Mouse (Mus musculus): Measurements from ENCODE around the gene Gfer. TPM values are rescaled to one million over a fixed set of nuclear protein-coding genes. Genes with fewer than 3 reads are reported as not detected.

The Gfer gene
- 10 to 100 TPM; 34.5 to 42.0 TPM for total RNA-seq (2021)
- long read RNA-seq, experiment 1, transcript Gfer-204 (4 exons, 1,177 nt): minor isoform, 15 of 64 reads
- long read RNA-seq, experiment 1, transcript Gfer-201 (3 exons, 1,776 nt): major isoform, 38 of 64 reads
- long read RNA-seq, experiment 1, partial matches to known transcripts: 2 of 64 reads
- long read RNA-seq, experiment 1, other reads (novel, unspliced or antisense): 8 of 64 reads
- long read RNA-seq, experiment 2, transcript Gfer-204 (4 exons, 1,177 nt): minor isoform, 7 of 23 reads
- long read RNA-seq, experiment 2, transcript Gfer-201 (3 exons, 1,776 nt): major isoform, 10 of 23 reads
- long read RNA-seq, experiment 2, partial matches to known transcripts: 0 of 23 reads
- long read RNA-seq, experiment 2, other reads (novel, unspliced or antisense): 4 of 23 reads

DNA sequence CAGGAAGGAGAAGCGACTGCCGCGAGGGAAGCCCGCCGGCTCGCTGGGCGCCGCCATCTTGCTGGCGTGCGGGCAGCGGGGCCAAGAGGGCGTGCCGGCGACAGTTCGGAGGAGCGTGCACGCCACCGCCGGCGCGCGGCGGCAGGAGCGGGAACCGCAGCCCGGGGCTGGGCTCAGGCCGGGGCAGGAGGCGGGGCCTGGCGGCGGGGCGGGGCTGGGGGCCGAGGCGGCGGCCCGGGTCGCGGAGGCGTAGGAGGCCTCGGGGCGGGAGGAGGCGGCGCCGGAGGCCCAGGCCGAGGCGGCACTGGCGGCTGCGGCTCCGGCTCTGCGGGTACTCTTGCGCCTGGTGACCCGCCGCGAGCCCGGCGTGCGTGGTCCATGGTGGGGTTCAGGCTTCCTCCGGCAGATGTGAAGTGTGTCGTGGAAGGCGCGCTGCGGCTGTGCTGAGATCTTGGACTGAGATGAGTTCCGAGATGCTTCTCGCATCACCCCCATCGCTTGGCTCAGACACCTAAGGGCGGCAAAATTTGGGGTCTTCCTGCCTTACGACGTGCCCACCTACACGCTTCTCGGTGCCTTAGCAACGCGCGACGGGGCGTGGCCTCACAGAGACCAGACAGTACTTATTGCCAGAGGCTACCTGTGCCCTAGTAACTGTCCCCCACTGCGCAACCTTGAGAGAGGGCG is at the start of gene Gfer, which contains the start of gene Noxo1:
Gene Gfer (minus strand): TSS at position 146 of the 687 bp plus-strand sequence.
Gene Noxo1 (plus strand): TSS at position 224 of the 687 bp plus-strand sequence.
- DNase-seq: peak; percentile 95 to 97

DNA sequence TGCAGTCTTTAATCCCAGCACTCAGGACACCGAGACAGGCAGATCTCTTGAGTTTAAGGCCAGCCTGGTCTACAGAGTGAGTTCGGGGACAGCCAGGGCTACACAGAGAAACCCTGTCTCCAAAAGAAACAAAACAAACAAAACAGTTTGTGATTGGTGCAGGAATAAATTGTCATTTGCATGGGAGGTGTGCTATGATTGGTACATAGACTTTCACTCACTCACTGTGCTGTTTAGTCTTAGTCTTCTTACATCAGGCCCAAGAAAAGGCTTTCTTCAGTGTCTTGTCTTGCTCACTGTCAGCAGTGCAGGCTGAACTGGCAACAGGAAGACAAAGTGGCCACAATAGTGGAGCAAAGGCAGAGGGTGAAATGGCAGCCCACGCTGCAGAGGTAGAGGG is 48.4 kb upstream of the Gfer start:
- DNase-seq: no peak

DNA sequence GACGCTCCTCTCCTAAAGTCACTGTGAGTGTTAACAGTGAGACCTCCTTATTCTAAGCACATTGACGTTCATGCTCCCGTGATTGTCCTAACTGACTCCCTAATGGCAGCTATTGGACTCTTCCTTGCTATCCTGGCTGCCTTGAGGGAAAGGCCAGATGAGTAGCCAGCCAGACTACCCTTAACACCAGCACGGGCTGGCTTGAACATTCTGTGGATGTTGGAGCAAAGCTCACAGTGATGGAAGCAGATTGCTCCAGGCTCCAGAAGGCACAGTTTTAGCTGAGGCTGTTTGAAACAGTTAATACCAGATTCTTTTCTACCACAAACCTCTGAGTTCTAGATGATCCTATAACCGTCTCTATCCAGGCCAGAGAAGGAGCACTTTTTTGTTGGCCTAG is 47.9 kb upstream of the Gfer start:
- no peak for DNase-seq

DNA sequence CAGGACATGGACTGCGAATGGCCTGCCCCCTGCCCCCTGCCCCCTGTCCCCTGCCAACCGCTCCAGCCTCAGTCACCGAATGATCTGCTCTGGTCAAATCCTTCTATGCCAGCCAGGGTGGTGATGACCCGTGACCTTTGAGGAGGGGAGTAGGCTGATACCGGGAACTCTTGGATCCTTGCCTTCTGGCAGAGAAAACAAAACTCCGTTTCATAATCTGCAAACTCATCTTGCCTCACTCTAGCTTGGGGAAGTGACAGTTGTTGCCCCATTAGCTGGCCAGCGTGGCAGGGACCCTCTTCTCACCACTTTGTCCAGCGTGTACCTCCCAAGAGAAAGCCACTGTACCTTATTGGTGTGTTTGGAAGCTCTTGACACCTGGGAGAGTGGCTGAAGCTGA is 46.4 kb upstream of the Gfer start:
- peak in 1 of 2 experiments; percentile 21 for DNase-seq

DNA sequence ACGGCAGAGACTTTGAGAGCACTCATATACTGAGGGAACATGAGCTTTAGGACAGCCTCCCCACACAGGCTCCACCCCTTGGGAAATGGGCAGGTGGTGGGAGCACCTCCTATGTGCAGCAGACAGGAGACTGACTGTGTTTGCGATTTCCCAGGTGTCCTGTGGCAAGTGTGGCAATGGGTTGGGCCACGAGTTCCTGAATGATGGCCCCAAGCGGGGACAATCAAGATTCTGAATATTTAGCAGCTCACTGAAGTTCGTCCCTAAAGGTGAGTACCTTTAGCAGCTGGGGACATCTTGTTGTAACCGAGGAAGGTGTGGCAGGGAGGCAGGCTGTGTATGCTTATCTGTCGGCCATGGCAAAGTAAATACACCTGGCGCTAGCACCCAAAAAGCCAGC is 44.0 kb upstream of the Gfer start:
- no peak for DNase-seq

DNA sequence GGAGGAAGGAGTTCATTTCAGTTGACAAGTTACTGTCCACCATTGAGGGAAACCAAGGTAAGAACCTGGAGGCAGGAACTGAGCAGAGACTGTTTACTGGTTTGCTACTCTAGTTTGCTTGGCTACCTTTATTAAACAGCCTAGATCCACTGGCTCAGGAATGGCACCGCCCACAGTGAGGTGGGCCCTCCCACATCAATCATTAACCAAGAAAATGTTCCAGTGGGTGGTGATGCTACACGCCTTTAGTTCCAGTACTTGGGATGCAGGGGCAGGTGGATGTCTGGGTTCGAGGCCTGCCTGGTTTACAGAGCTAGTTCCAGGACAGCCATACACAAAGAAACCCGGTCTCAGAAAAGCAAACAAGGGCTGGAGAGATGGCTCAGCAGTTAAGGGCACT is 42.3 kb upstream of the Gfer start:
- DNase-seq: no peak

DNA sequence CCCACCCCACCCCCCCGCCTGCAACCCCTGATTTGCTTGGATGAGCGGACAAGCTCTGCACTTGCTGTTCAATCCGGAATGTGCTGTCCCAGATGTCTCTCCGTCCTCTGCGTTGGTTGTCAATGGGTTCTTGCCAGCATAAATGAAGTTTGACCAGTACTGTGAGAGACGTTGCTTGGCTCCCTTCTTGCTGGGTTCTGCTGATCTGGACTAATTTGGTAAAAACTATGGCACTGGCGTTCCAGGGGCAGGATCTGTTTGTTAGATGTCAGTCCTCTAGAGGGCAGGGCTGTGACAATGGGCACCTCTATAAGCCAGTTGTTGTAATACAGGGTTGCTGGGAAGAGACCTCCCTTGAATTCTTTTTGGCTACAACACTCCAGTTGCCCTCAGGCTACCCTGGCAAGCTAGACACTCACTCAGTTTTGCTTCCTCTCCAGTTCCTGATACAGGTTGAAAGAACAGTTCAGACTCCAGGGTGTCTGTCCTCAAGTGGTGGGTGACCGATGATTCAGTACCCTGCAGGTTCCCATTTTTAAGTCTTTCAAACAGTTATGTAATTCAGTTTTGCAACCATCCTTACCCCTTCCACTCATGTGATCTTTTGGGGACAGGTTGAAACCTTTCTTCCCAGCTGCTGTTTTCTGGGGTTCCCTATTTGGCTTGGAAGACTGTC is 41.3 kb upstream of the Gfer start:
- no peak for DNase-seq

DNA sequence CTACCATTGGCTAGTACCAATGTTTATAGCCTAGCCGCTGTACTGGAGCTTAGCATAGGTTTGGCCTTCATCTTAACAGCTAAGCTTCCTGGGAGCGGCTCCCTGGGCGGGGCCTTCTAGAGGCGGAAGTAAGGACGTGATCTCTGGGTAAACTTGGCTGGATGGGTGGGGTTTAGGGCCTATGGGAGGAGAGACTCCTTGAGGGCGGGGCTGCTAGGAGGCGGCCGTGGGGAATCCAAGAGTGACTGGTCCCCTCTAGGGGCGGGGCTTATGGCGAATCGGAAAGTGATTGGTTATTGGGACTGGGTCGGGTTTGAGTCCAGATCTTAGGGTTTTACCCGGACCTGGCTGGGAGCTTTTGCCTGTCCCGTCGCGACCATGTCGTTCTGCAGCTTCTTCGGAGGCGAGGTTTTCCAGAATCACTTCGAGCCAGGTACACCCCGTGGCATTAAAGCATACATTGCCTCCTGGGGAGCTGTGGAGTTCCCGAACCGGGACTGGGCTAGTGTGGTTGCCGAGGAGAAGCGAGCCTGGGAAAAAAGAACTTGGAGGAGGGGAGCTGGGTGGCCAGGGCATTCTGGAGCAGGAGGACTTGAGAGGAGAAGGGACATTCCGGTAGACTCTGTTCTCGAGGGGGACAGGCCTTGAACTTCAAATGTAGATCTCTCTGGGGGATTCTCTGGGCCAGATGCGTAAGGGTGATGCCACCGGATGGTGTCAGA is 40.5 kb upstream of the Gfer start, which contains the start of gene Msrb1:
Gene Msrb1 (plus strand): TSS at position 313 of the 722 bp plus-strand sequence.
- peak; percentile 97 to 98 for DNase-seq

DNA sequence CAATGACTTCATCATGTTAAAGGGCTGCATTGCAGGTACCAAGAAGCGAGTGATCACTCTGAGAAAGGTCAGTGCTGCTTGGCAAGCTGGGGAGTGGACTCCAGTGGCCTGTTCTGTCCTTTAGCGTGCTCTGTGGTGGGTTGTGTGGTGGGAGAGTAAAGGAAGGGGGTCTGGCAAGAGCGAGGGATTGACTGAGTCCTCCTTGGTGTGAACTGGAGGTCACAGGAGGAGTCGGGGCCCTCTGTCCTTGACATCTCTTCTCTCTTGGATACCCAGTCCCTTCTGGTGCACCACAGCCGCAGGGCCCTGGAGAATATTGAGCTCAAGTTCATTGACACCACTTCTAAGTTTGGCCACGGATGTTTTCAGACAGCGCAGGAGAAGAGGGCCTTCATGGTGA is 39.5 kb upstream of the Gfer start:
- no peak for DNase-seq

DNA sequence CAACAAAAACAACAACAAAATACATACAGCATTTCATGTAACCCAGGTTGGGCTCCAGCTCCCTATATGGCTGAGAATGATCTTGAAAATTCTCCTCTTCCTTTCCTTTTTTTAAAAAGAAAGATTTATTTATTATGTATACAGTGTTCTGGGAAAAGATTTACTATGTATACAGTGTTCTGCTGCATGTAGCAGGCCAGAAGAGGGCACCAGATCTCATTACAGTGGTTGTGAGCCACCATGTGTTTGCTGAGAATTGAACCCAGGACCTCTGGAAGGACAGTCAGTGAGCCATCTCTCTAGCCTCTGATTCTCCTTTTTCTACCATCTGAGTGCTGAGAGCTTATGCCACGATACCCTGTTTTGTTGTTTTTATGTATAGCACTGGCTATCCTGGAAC is 38.6 kb upstream of the Gfer start:
- DNase-seq: no peak

DNA sequence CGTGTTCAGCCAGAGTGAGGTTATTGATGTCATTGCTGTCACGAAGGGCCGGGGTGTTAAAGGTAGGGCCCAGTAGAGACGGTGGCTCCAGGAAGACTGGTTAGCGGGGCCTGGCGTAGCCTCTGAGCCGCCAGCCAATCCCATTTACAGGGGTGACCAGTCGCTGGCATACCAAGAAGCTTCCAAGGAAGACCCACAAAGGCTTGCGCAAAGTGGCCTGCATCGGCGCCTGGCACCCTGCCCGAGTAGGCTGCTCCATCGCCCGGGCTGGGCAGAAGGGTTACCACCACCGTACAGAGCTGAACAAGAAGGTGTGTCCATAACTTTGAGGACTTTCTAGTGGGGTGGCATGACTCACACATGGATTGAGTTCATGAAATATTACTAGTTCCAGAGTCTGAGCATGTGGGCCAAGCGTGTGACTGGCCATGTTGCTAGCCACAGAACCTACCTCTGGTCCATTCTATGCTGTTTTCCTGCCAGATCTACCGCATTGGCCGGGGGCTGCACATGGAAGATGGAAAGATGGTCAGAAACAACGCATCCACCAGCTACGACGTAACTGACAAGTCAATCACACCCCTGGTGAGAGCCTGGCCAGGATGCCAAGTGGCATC is 37.6 kb upstream of the Gfer start:
- no peak for DNase-seq

DNA sequence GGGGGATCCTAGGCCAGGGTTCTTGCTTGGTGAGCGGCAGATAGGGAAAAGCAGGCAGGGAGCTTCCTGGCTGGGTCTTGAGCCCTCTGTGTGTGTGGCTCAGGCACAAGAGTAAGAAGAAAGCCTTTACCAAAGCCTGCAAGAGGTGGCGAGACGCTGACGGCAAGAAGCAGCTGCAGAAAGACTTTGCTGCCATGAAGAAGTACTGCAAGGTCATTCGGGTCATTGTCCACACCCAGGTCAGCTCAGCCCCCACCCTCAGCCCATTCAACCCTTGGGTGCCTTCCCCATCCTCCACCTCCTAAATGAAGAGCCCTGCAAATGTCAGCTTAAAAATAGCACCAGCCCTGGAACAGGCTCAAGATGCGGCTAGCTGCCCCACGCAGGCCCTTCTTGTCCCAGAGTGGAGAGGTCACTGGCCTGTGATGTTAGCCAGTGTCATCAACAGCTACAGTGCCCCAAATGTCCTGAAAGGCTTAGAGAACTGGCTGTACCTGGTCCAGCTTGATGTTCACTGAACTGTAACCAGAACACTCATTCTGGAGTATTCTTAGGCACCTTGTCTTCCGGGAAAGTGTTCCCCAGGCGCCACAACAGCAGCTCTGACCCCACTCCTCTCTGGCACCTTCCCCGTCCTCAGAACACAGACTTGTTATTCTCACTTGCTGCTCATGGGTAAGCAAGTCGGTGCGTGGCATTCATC is 36.4 kb upstream of the Gfer start:
- DNase-seq: no peak

DNA sequence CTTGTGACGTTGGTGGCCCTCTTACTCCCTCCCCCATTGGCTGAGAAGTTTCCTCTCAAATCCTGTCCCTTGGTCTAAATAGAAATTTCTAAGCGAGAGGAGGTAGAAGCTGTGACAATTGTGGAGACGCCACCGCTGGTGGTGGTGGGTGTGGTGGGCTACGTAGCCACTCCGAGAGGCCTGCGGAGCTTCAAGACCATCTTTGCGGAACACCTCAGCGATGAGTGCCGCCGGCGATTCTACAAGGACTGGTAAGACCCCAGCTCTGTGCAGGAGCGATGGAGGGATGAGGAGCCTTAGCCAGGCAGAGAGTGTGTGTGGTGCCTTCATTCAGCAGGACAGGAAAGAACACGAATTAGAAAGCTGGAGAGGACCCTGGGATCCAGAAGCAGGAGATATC is 34.8 kb upstream of the Gfer start:
- DNase-seq: no peak

DNA sequence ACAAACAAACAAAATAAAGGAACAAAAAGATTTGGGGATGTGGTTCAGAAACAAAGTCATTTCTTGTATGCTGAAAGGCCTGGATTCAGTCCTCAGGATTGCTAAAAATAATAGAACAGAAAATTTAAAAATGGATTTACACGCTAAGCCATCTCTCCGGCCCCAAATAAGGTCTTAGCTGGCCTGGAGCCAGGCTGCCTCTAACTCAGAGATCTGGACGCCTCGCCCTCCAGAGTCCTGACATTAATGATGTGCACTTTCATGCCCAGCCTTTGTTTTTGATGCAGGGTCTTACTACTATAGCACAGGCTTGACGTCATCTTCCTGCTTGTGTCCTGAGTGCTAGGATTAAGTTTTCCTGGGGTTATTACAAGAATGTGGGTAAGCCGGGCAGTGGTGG is 33.1 kb upstream of the Gfer start:
- DNase-seq: no peak

DNA sequence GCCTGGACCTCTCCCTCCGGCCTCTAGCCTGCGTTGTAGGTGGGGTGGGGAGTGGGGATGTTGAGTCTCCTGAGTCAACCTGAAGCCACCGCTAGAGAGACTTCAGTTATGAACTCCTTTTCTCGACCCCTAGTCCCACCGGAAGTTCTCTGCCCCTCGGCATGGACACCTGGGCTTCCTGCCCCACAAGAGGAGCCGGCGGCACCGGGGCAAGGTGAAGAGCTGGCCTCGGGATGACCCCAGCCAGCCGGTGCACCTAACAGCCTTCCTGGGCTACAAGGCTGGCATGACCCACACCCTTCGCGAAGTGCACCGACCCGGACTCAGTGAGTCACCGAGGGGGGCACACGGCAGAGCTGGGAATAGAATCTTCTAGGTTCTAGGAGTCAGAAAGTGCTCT is 32.2 kb upstream of the Gfer start:
- DNase-seq: no peak

DNA sequence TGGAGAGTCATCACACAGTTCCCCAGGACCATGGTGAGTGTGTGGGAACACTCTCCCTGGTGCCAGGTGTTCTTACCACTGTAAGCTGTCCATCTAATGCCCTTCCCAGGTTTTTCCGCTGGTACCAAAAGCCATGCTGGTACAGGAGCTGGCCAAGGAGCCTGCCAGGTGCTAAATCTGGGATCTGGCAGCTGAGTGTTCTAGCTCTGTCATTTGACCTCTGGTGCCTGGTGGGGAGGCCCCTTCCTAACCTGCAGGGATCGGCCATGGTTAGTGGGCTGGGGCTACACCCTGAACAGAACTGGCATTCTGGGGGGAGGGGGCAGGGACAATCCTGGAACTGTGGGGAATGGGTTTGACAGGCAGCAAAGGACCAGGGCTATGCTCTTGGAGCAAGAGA is 31.7 kb upstream of the Gfer start, which contains the start of gene Rpl3l:
Gene Rpl3l (plus strand): TSS at position 203 of the 400 bp plus-strand sequence.
- no peak for DNase-seq

DNA sequence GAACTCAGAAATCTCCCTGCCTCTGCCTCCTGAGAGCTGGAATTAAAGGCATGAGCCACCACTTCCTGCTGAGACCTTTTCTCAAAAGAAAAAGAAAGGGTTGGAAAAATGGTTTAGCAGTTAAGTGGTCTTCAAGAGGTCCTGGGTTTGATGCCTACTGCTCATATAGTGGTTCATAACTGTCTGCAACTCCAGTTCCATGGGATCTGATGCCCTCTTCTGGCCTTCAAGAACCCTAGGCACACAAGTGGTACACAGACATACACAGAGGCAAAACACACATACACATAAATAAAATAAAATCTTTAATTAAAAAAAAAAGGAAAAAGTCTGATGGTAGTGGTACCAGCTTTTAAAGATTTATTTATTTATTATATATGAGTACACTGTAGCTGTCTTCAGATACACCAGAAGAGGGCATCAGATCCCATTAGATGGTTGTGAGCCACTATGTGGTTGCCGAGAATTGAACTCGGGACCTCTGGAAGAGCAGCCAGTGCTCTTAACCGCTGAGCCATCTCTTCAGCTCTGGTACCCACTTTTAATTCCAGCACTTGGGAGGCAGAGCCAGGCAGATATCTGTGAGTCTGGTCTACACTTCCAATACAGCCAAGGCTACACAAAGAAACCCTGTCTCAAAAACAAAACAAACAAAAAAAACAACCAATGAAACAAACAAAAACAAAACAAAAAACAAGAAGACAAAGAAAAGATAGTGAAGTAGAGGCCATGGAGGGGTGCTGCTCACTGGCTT is 29.9 kb upstream of the Gfer start:
- no peak for DNase-seq

DNA sequence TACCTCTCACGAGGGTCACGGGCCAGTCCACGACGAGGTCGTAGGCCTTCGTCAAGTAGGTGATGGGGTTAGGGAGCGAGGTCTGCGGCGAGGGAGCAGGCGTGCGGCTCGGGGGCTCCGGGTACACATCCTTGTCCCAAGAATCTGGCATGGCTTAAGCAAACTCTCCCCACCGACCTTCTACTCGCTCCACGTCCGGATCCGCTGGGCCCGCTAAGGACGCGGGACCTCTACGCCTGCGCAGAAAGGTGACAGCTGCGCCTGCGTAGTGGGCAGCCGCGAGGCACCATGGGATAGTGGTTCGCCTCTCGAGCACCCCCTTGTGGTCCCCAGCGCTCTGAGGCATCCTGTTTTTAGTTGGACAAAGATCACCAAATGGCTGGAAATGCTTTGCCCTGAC is 28.2 kb upstream of the Gfer start, which contains the start of gene Ndufb10:
Gene Ndufb10 (minus strand): TSS at position 295 of the 400 bp plus-strand sequence.
- peak; percentile 97 to 98 for DNase-seq

DNA sequence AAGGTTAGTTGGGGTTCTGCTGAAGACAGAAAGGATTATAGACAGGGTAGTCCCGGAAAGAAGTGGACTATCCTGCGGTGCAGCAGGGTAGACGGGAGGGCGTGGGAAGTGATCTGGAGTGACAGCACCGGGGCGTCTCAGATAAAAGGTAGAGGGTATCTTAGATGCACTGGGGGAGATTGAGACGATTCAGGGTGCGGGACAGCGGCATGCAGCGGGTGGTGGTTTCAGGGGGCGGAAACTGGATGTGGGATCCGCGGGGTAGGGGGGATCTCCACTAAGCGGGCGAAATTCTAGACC is 27.9 kb upstream of the Gfer start:
- peak in 1 of 2 experiments; percentile 30 for DNase-seq

DNA sequence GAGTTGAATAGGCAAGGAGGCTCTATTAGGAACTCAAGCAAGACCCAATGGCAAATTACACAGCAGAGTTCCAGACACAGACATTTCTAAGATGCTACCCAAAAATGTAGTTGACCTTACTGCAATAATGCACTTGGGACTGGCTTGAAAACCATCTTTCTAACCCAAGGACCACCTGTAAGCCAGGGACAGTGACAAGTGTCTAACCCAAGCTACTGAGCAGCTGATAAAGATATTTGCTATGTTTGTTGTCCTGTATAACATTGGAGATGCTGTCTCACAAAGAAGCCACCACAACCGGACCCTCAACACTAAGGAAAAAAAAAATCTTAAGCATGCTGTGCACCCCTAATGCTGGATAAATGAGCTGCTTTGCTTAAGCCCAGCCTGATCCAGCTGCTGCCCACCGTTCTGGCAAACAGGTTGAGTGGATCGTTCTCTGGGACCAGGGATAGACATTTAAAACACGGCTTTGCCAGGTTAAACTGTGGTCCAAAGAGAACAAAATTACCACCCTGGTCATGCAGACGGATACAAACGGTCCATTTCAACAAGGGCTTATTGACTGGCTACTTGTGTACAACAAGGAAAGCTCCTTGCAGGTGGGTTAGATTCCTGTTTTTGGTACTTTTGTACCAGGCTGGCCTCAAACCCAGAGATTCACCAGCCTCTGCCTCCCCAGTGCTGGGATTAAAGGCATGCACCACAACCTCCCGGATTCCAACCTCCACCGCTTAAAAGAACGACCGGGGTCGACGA is 27.3 kb upstream of the Gfer start:
- no peak for DNase-seq

Data from adrenal gland, postnatal 36 days (tissue).